Mouse (Mus musculus): Measurements from ENCODE around the gene Gpr160.
"Not testable (repeated sequence)": the region's sequence is repeated elsewhere in the genome, so short reads cannot be mapped to it uniquely, and the experiment has no call there.

Gene Gpr160

GRCm38 (mm10) chr3:30855604-30856458 is at the start of gene Gpr160:
Gene Gpr160, plus strand, starts transcription at chr3:30855950.
- peak; percentile 56 for DNase-seq (ENCODE audit: low read depth, low spot score)

- peak; percentile 35 for DNase-seq (ENCODE audit: low read depth, low spot score)
These were observed 42.9 kb upstream of the Gpr160 start for GRCm38 (mm10) chr3:30812881-30813280.

GRCm38 (mm10) chr3:30818630-30819125 is 37.1 kb upstream of the Gpr160 start:
- peak; percentile 26 for DNase-seq (ENCODE audit: low read depth, low spot score)

- no peak for DNase-seq (ENCODE audit: low read depth, low spot score)
These were observed 33.6 kb upstream of the Gpr160 start for GRCm38 (mm10) chr3:30822163-30822562.

GRCm38 (mm10) chr3:30826069-30826468 is 29.7 kb upstream of the Gpr160 start:
- no peak for DNase-seq (ENCODE audit: low read depth, low spot score)

- no peak for DNase-seq (ENCODE audit: low read depth, low spot score)
These were observed 23.7 kb upstream of the Gpr160 start for GRCm38 (mm10) chr3:30831848-30832606.

- DNase-seq (ENCODE audit: low read depth, low spot score), result no peak
These were observed 22.5 kb upstream of the Gpr160 start for GRCm38 (mm10) chr3:30833254-30833653.

- DNase-seq (ENCODE audit: low read depth, low spot score), result no peak
These were observed 10.0 kb upstream of the Gpr160 start for GRCm38 (mm10) chr3:30845755-30846154.

GRCm38 (mm10) chr3:30847413-30847812 is 8.3 kb upstream of the Gpr160 start:
- no peak for DNase-seq (ENCODE audit: low read depth, low spot score)

GRCm38 (mm10) chr3:30851422-30851821 is 4.3 kb upstream of the Gpr160 start:
- no peak for DNase-seq (ENCODE audit: low read depth, low spot score)

- DNase-seq (ENCODE audit: low read depth, low spot score), result no peak
These were observed 2.2 kb upstream of the Gpr160 start for GRCm38 (mm10) chr3:30853596-30853995.

- DNase-seq (ENCODE audit: low read depth, low spot score), result not testable (repeated sequence)
These were observed 3.8 kb downstream of the Gpr160 start for GRCm38 (mm10) chr3:30859599-30859998.

- no peak for DNase-seq (ENCODE audit: low read depth, low spot score)
These were observed 5.0 kb downstream of the Gpr160 start for GRCm38 (mm10) chr3:30860705-30861104.

GRCm38 (mm10) chr3:30863712-30864435 is 8.1 kb downstream of the Gpr160 start:
- no peak for DNase-seq (ENCODE audit: low read depth, low spot score)

GRCm38 (mm10) chr3:30864640-30865039 is 8.9 kb downstream of the Gpr160 start:
- DNase-seq (ENCODE audit: low read depth, low spot score), result peak; percentile 37

GRCm38 (mm10) chr3:30868176-30868575 is 12.4 kb downstream of the Gpr160 start:
- no peak for DNase-seq (ENCODE audit: low read depth, low spot score)

- no peak for DNase-seq (ENCODE audit: low read depth, low spot score)
These were observed 12.9 kb downstream of the Gpr160 start for GRCm38 (mm10) chr3:30868625-30869024.

- DNase-seq (ENCODE audit: low read depth, low spot score), result no peak
These were observed 14.2 kb downstream of the Gpr160 start for GRCm38 (mm10) chr3:30869995-30870394.

GRCm38 (mm10) chr3:30876709-30877108 is 21.0 kb downstream of the Gpr160 start:
- no peak for DNase-seq (ENCODE audit: low read depth, low spot score)

- DNase-seq (ENCODE audit: low read depth, low spot score), result no peak
These were observed 31.7 kb downstream of the Gpr160 start for GRCm38 (mm10) chr3:30887449-30887848.

GRCm38 (mm10) chr3:30889014-30889413 is 33.3 kb downstream of the Gpr160 start:
- DNase-seq (ENCODE audit: low read depth, low spot score), result no peak

GRCm38 (mm10) chr3:30896721-30897120 is 41.0 kb downstream of the Gpr160 start:
- no peak for DNase-seq (ENCODE audit: low read depth, low spot score)
